Mouse (Mus musculus) macrophage (primary cell): ENCODE data around the gene Phyhipl. TPM values are rescaled to one million over a fixed set of nuclear protein-coding genes. Genes with fewer than 3 reads are reported as not detected.

Experiments
- H3K27ac ChIP-seq: fragments of 350-480 bp; formaldehyde crosslinking; 2 replicates; pipeline ENCODE4 v1.9.0; 2021
- H3K36me3 ChIP-seq: fragments of 350-480 bp; formaldehyde crosslinking; 2 replicates; pipeline ENCODE4 v1.9.0; 2021; ENCODE audit errors: inconsistent target
- H3K4me3 ChIP-seq: fragments of 350-480 bp; formaldehyde crosslinking; 2 replicates; pipeline ENCODE4 v1.9.0; 2021; ENCODE audit errors: inconsistent target
- H3K79me2 ChIP-seq: fragments of 350-480 bp; formaldehyde crosslinking; 2 replicates; pipeline ENCODE4 v1.9.0; 2021; ENCODE audit errors: inconsistent target
- WGBS: methylation state at CpG from one replicate; pipeline ENCODE4 v1.1.7; 2026; ENCODE audit warnings: inconsistent platforms; ENCODE audit not compliant: missing documents; 5-methylcytosine and 5-hydroxymethylcytosine counted together
- polyA plus RNA-seq: library from polyadenylated mRNA; stranded (reverse); fragments of 250-400 nt; gene quantifications from 3 replicates; pipeline ENCODE4 v1.2.4, GENCODE M21; 2018; ENCODE audit warnings: inconsistent platforms
- total RNA-seq, 78 experiments: library from RNA; depleted of rRNA; stranded (reverse); fragments of 250-400 nt; gene quantifications; 1 replicate in 9 of 78; 2 replicates in 24 of 78; 3 replicates in 43 of 78; 4 replicates in 2 of 78; pipeline ENCODE4 v1.2.4; 2018; ENCODE audit warnings: inconsistent platforms in 56 of 78

Phyhipl gene
- not detected for total RNA-seq (2018; cell fraction: chromatin; rRNA removed)
- total RNA-seq (2018; cell fraction: cytosol; rRNA removed), result not detected
- total RNA-seq (2018; cell fraction: nucleus; rRNA removed), result not detected
- not detected in 3 replicates for polyA plus RNA-seq

- H3K27ac ChIP-seq, result no peak within 1 kb of the TSS
- no peaks in the 10 kb centered on the region for H3K79me2 ChIP-seq
- 83% methylated on average over 6 of the region's 7 CpGs for WGBS
- no peaks in the 10 kb centered on the region for H3K36me3 ChIP-seq
- H3K4me3 ChIP-seq, result no peak within 1 kb of the TSS
These were observed at the start of gene Phyhipl for GRCm38 (mm10) chr10:70655828-70656227. Phyhipl (minus strand) TSS chr10:70655965.

GRCm38 (mm10) chr10:70703211-70703610 lies 47.4 kb upstream of the Phyhipl start:
- WGBS, result 51% methylated on average over 6 of the region's 6 CpGs
- Histone ChIP-seq H3K27ac (no peak overlapping the region), H3K79me2 (no peaks in the 10 kb centered on the region), H3K4me3 (no peak overlapping the region), H3K36me3 (no peaks in the 10 kb centered on the region)

GRCm38 (mm10) chr10:70699581-70699980 lies 43.8 kb upstream of the Phyhipl start:
- no peak overlapping the region for H3K4me3 ChIP-seq
- H3K79me2 ChIP-seq, result no peaks in the 10 kb centered on the region
- no peak overlapping the region for H3K27ac ChIP-seq
- no peaks in the 10 kb centered on the region for H3K36me3 ChIP-seq
- 95% methylated on average over 7 of the region's 7 CpGs for WGBS

GRCm38 (mm10) chr10:70698014-70698413 lies 42.2 kb upstream of the Phyhipl start:
- 87% methylated on average over 3 of the region's 3 CpGs for WGBS
- H3K27ac ChIP-seq, result no peak overlapping the region
- no peak overlapping the region for H3K4me3 ChIP-seq
- no peaks in the 10 kb centered on the region for H3K79me2 ChIP-seq
- H3K36me3 ChIP-seq, result no peaks in the 10 kb centered on the region

GRCm38 (mm10) chr10:70696748-70697585 lies 41.2 kb upstream of the Phyhipl start:
- Histone ChIP-seq H3K4me3 (no peak overlapping the region), H3K36me3 (no peaks in the 10 kb centered on the region), H3K27ac (no peak overlapping the region), H3K79me2 (no peaks in the 10 kb centered on the region)
- WGBS, result 86% methylated on average over 19 of the region's 29 CpGs

GRCm38 (mm10) chr10:70689346-70689745 lies 33.6 kb upstream of the Phyhipl start:
- 87% methylated on average over 6 of the region's 6 CpGs for WGBS

GRCm38 (mm10) chr10:70688881-70689280 lies 33.1 kb upstream of the Phyhipl start:
- no peaks in the 10 kb centered on the region for H3K36me3 ChIP-seq
- H3K27ac ChIP-seq, result no peak overlapping the region
- H3K79me2 ChIP-seq, result no peaks in the 10 kb centered on the region
- WGBS, result 87% methylated on average over 8 of the region's 8 CpGs
- H3K4me3 ChIP-seq, result no peak overlapping the region

More at GRCm38 (mm10) chr10:70689346-70689745, 33.6 kb upstream of the Phyhipl start:
- Histone ChIP-seq H3K4me3 (no peak overlapping the region), H3K36me3 (no peaks in the 10 kb centered on the region), H3K27ac (no peak overlapping the region), H3K79me2 (no peaks in the 10 kb centered on the region)

GRCm38 (mm10) chr10:70686941-70687703 lies 31.4 kb upstream of the Phyhipl start:
- Histone ChIP-seq H3K4me3 (no peak overlapping the region), H3K27ac (no peak overlapping the region), H3K79me2 (no peaks in the 10 kb centered on the region), H3K36me3 (no peaks in the 10 kb centered on the region)
- 63% methylated on average over 10 of the region's 11 CpGs for WGBS

GRCm38 (mm10) chr10:70686505-70686904 lies 30.7 kb upstream of the Phyhipl start:
- WGBS, result 33% methylated on average over 3 of the region's 3 CpGs
- Histone ChIP-seq H3K4me3 (no peak overlapping the region), H3K79me2 (no peaks in the 10 kb centered on the region), H3K36me3 (no peaks in the 10 kb centered on the region), H3K27ac (no peak overlapping the region)

GRCm38 (mm10) chr10:70683508-70683907 lies 27.7 kb upstream of the Phyhipl start:
- H3K4me3 ChIP-seq, result no peak overlapping the region
- WGBS, result 87% methylated on average over 4 of the region's 4 CpGs
- no peak overlapping the region for H3K27ac ChIP-seq
- H3K36me3 ChIP-seq, result no peaks in the 10 kb centered on the region
- no peaks in the 10 kb centered on the region for H3K79me2 ChIP-seq

- 79% methylated on average over 1 of the region's 1 CpGs for WGBS
- Histone ChIP-seq H3K36me3 (no peaks in the 10 kb centered on the region), H3K79me2 (no peaks in the 10 kb centered on the region), H3K4me3 (no peak overlapping the region), H3K27ac (no peak overlapping the region)
These were observed 22.2 kb upstream of the Phyhipl start for GRCm38 (mm10) chr10:70677946-70678345.

GRCm38 (mm10) chr10:70656272-70656671 lies 507 bp upstream of the Phyhipl start:
- no peak overlapping the region for H3K4me3 ChIP-seq
- no peaks in the 10 kb centered on the region for H3K36me3 ChIP-seq
- H3K27ac ChIP-seq, result no peak overlapping the region
- WGBS, result 80% methylated on average over 6 of the region's 6 CpGs
- no peaks in the 10 kb centered on the region for H3K79me2 ChIP-seq

GRCm38 (mm10) chr10:70654655-70655054 lies 1.1 kb downstream of the Phyhipl start:
- Histone ChIP-seq H3K4me3 (no peak overlapping the region), H3K36me3 (no peaks in the 10 kb centered on the region), H3K27ac (no peak overlapping the region), H3K79me2 (no peaks in the 10 kb centered on the region)
- 86% methylated on average over 4 of the region's 4 CpGs for WGBS

GRCm38 (mm10) chr10:70654139-70654538 lies 1.6 kb downstream of the Phyhipl start:
- H3K27ac ChIP-seq, result no peak overlapping the region
- H3K79me2 ChIP-seq, result no peaks in the 10 kb centered on the region
- WGBS, result 68% methylated on average over 3 of the region's 3 CpGs
- H3K36me3 ChIP-seq, result no peaks in the 10 kb centered on the region
- H3K4me3 ChIP-seq, result no peak overlapping the region
